Mouse (Mus musculus) adrenal gland, postnatal 25 days (tissue): Measurements from ENCODE around the gene Espn. TPM values are rescaled to one million over a fixed set of nuclear protein-coding genes. Genes with fewer than 3 reads are reported as not detected.

ENCODE experiments used
- DNase-seq: peaks from one replicate; pipeline ENCODE4 v3.0.0; 2021; ENCODE audit warnings: mixed read lengths
- total RNA-seq: library from RNA; stranded (reverse); gene quantifications from 2 replicates; pipeline ENCODE4 v1.2.3, GENCODE M21; 2021

Gene Espn
- total RNA-seq, 1 experiment from 2014 or later = 1.2 TPM

DNA sequence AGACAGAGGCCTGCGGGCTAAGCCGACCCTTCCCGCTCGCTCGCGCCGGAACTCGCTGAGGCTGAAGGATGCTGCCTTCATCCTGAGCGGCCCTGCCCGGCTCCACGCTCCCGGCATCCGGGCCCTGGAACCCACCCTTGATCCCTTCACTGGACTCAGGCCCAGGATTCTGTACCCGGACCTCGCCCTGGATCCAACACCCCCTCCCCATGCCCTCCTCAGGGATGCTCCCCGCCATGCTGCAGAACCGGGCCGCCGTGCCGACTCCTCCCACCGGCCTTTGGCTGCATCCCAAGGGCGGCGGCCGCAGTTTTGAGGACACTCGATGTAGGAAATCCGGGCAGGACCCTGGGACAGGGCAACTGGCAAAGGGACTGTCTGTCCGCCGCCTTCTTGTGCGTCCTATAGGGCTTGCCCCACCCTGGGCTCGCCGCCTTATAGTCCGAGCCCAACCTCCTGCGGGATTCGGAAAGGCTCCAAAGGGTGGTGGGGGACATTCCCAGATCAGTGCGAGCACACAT is 26.2 kb upstream of the Espn start:
- DNase-seq = peak; percentile 70

DNA sequence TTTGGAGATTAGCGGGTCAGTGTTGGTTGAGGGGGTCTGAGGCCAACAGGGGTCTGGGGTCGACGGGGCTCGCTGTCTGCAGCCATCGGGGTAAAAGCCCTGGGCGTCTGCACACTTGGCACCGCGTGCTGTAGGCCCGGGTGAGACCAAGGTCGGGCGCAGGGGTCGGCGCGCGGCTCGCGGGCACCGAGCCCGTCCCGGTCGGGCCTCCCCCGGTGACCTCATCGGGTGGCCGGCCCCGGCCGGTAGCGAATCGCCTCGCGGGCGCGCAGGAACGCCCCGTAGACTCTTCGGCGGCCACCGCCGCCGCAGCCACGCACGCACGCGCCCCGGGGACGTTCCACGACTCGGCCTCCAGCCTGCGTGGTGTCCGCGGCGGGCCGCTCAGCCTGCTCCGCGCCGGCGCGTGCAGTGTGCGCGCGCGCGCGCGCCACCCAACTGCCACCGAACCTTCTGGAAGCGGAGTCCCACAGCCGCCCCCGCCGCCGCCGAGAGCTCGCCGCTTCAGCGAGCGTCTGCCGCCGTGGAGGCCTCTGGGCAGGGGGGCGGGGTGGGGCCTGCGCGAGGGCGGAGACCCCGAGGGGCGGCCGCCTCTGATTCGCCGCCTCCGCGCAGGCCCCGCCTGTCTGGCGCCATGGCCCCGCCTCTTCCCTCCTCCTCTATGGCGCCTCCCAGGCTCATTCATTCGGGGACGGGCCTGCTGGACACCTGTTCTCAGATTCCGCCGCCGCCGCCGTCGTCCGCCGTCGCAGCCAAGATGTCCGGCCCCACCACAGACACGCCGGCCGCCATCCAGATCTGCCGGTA is 25.6 kb upstream of the Espn start, which contains the start of gene Acot7:
Acot7 (plus strand) TSS at position 598 of the 807 bp plus-strand sequence.
- peak; percentile 94 for DNase-seq

DNA sequence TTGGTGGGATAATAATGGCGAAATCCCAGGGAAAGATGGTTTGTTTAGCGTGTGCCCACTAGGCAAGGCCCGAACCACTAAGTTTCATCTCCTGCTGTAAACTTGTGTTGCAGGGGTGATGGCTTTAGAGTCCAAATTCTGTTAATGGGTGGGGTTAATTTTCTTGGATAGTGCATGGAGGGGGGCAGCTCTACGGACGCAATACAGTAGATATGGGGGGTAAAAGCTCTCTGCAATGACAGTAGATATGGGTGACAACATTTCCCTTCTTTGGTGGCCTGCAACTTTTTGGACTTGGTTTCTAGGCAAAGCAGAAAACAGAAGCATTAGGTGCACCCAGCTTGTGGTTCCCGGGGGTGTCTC is 25.0 kb upstream of the Espn start:
- no peak for DNase-seq

DNA sequence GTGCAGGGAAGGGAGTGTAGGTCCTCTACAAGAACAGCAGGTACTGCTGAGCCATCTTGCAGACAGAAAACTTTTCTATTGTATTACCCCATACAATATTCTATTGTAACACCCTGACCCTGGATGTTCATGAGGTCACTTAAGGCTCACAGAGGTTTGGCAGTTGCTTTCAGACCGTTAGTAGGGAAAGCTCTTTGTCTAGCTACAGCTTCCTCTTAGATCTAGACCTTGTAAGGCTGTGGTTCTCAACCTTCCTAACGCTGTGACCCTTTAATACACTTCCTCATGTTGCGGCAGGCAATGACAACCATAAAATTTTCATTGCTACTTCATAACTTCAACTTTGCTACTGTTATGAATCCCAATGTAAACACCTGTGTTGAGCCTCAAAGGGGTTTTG is 24.5 kb upstream of the Espn start:
- no peak for DNase-seq

DNA sequence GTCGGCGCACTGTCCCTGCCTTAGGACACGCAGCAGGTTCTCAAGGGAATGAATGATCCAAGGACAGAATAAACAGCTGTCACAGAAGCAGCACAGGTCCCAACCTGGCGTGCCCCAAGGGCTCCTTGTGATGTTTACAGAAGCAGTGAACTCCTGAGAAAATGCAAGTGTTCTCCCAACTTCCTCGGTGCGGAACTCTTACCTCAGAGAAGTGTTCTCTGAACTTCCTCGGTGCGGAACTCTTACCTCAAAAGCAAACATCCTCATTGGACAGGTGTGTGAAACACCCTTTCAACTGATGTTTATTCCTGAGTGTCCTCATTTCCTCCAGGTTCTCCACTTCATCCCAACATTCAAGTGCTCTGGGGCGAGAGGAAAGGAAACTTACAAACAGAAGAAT is 21.8 kb upstream of the Espn start:
- DNase-seq = no peak

DNA sequence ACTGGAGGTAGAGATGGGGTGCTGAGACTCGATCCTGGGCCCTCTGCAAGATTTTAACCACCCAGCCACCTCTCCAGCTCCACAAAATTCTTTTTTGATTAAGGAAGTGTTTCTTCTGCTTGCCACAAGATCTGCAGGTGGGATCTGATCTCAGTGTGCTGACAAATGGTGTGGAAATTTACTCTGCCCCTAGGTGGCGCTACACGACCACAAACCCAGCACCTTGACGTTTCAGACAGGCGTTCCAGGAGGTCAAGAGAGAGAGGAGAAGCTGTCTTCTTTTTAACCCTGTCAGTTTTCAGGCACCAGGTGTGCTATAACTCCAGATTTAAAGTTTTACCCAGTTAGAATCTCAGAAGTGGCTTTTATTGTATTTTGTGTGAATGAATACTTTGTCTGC is 20.9 kb upstream of the Espn start:
- DNase-seq = peak; percentile 79

DNA sequence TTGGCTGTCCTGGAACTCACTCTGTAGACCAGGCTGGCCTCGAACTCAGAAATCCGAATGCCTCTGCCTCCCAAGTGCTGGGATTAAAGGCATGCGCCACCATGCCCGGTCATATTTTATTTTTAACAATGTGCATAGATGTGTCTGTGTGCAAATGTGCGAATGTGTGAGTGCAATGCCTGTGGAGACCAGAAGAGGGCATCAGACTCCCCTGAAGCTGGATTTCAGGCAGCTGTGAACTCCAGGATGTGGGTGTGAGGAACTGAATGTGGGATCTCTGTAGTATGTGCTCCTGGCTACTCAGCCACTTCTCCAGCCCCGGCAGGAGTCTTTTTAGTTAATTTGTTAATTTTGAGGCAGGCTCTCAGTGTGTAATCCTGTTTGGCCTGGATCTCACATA is 19.4 kb upstream of the Espn start:
- DNase-seq = no peak

DNA sequence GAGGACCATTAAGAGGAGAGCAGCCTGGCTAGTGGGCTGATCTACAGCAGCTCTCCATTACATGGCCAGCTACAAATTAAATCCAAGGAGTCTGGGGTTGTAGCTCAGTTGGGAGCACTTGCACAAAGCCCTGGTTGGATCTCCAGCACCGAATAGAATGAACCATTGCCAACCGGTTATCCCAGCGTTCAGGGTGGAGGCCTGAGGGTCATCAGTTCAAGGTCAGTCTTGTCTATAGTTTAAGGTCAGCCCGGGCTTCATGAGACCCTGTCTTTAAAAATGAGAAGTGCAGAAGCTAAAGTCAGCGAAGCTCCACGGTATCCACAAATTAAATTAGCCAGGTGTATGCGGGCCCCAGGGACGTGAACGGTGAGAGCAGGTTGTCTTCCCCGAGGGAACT is 18.1 kb upstream of the Espn start:
- no peak for DNase-seq

DNA sequence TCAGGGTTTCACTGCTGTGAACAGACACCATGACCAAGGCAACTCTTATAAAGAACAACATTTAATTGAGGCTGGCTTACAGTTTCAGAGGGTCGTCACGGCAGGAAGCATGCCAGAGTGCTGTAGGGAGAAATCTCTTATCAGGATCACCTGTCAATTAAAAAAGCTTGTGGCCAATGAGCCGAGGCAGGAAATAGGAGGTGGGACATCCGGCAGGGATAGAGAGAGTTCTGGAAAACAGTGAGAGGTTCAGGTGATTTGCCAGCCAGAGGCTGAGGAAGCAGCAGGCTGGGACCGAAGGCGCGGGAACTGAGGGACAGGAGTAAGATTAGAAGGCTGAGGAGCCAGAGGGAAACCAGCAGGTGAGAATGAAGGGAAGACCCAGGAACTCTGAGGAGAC is 16.9 kb upstream of the Espn start:
- DNase-seq = no peak

DNA sequence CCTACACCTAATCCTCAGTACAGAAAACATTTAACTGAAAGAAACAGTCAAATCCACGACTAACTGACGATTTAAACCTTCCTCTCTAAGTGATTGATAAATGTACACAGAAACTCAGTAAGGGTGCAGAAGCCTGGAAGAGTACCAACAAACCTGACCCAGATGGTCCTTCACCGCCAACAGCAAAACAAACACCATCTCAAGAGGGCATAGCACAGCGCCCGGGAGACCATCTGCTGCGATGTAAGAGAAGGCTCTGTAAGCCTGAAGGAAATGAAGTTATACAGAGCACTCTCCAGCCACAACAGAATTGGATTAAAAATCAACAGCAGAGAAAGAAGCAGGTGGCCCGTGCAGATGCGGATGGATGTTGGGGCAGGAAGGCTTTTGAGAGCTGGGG is 15.9 kb upstream of the Espn start:
- DNase-seq = no peak

DNA sequence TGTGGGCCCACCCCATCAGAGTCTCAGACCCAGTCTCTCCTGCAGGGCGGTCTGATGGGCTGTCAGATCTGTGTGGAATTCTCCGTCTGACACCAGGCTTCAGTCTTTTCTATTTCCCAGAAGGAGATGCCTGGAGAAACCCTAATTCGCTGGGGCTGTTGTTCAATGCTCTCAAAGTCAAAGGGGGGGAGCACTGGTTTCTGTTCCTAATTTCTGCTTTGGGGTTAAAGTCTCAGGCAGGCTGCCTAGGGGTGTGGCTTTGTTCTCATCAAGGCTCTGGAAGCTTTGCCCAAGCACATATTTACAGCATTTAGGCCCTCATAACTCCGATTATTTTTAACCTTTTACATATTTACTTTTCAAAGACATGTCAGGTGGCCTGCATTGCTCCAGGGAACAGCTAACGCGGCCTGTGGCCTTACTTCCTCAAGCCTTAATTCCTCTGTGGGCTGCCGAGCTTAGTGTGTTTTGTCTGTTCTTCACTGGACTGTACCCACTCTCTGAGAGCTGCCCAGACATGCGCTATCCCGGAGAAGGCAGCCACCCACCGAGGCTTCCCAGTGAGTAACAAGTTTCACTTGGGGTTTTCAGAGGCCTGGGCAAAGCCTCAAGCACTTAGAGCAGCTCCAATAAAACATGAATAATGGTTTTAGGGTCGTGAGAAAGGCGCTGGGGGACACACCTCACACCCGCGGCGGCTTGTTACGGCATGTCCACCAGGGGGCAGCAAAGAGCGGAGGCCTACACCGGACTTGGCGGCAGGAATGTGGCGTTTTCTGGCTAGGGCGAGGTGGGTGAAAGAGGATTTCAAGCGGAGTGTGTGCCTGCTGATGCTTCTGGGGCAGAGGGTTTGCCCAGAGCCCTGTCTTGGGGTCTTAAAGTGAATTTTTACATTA is 13.1 kb upstream of the Espn start:
- DNase-seq = peak; percentile 79

DNA sequence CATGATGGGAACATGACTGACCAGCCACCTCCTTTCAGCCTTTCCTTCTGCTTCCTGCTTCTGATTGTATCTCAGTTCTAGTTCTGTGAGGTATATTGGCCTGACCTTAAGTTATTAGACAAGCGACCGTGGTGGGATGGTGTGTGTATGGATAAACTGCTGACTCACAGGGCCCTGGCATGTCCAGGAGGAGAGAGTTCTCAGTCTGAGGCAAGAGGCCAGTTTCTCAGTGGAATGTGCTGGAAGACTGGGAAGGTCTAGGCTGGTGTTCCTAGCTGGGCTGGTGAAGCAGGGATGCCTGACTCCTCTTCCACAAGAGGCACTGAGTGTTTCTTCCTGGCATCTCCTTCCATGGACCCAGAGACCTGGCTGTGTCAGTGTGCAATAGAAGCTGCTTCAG is 10.6 kb upstream of the Espn start:
- no peak for DNase-seq

DNA sequence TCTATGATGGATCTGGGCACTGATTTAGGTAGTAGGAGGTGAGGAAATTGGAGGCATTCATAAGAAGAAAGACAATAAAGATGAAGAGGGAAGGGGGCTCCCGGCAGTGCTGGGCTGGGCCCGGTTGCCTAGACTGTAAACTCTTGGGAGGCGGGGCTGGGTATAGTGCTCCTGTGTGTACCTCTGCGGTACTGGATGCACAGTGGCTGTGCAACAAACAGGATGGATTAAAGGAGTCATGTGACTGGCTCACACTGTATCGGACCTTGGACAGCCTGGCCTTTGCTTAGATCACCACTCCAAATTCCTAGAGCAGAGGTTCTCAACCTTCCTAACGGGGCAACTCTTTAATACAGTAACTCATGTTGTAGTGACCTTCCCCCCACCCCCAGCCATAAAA is 9.4 kb upstream of the Espn start:
- DNase-seq = no peak

DNA sequence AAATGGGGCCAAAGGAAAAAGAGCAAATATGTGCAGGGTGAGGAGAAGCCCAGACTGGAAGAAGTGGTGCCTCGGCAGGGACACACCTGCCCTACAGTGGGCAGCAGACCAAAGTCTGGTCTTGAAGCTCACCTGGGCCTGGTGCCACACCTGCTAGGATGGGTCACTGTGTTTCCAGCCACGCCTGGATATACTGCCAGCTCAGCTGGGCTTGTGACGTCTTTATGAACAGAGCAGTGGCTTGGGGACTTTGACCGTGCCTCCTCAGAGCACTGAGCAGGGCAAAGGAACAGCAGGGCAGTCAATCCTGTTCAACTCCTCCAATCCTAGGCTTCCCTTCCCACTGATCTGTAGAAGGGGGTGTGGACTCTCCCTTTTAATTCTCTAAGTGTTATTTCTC is 8.6 kb upstream of the Espn start:
- no peak for DNase-seq

DNA sequence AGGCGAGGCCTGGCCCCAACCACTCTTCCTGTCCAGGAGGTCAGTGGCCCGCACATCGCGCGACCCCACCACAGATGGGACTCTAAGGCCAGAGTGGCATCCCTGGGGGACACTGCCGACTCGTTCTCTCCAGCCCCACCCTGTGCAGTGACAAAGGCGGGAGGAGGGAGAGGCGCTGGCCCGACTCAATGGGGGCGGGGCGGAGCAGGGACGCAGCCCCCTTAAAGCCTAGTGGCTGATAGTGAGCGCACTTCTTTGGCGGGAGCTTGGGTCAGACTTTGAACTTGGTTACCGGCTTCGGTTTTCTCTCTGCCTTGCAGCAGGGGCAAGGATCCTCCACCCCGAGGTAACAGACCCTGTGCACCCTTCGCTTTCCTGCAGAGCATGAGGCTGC is 7.1 kb upstream of the Espn start:
- no peak for DNase-seq

DNA sequence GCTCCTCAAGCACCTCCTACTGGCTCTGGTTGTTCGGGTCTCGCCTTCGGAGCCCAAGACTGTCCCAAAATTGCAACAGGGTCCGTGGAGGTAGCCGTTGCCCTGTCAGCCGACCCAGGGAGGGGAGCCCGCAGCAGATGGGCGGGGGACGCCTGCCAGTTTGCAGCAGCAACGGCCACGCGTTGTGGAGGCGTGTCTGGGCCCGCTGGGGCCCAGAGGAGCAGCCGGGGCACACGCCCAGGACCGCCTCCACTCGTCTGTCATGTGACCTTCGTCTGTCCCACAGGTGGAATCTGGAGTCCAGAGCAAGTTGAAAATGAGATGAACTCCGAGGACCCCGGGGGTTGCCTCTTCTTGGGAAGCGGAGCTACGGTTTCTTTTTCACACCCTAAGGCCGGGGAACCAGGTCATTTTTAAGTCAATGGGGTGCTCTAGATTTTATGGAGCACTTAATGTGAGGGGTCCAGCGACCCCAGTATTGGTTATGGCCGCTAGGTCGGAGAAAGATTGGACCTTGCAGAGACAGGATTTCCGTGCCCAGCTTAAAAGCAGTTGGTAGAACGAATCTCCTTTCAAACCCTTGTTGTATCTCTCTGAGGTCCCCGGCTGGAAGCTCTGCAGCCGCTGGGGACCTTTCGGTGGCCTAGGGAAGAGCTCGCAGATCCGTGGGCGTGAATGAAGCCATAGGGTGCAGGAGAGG is 6.6 kb upstream of the Espn start, which contains the start of gene Hes2:
Hes2 (plus strand) TSS at position 283 of the 700 bp plus-strand sequence.
- no peak for DNase-seq

DNA sequence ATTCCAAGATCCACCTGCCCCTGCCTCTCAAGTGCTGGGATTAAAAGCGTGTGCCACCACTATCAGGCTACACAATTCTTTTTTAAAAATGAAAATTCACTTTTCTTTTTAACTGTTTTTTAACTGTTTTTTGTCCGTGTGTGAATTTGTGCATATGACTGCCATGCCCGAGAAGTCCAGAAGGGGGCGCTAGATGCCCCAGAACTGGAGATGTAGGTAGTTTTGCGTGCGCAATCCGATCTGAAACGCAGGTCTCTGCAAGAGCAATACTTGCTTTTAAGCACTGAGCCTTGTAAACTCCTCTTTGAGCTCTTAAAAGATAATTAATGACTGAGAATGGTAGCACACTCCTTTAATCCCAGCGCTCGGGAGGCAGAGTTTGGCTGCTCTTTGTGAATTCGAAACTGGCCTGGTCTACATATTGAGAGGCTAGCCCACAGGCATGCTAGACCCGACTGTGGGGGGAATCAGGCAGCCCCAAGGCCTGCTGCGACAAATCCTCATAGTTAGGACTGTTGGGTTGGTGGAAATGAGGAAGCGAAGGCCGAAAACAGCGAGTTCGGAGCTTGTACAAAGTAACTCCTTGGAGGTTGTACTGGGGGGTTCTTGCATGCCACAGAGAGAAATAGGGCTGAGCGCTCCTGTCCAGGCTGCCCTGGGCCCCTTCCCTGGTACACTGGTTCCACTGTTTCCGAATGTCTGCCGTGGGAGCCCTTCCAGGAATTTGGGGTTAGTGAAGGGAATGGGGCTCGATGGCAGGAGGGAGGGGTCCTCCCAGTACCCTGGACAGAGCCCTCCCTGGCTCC is 5.8 kb upstream of the Espn start:
- no peak for DNase-seq

DNA sequence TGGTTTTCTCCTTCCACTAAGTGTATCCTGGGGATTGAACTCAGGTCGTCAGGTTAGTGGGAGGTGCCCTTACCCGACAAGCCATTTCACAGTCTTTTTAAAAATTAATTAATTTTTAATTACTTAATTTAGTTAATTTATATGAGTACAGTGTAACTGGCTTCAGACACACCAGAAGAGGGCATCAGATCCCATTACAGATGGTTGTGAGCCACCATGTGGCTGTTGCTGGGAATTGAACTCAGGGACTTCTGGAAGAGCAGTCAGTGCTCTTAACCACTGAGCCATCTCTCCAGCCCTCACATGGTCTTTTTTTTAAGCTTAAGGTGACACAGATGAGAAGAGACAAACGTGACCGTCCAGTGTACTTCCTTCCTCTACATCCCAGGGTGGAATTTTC is 2.8 kb upstream of the Espn start:
- no peak for DNase-seq

DNA sequence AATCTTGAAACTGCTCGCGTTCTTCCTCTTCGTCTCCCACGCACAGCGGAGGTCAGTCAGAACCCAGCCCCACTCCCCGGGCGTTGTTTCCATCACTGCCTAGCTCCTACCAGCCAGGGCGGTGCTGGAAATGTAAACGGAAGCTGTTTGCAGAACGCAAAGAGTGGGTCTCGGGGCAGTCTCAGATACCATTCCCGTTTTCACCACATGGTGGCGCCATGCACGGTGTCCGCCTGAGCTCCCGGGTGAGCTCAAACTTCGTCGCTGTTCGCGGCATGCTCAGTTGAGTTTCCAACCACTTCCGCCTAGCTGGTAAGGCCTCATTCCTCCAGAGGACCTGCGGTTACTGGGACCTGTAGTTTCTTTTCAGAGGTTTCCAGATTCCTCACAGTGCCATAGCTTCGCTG is 1.6 kb upstream of the Espn start:
- peak; percentile 83 for DNase-seq

DNA sequence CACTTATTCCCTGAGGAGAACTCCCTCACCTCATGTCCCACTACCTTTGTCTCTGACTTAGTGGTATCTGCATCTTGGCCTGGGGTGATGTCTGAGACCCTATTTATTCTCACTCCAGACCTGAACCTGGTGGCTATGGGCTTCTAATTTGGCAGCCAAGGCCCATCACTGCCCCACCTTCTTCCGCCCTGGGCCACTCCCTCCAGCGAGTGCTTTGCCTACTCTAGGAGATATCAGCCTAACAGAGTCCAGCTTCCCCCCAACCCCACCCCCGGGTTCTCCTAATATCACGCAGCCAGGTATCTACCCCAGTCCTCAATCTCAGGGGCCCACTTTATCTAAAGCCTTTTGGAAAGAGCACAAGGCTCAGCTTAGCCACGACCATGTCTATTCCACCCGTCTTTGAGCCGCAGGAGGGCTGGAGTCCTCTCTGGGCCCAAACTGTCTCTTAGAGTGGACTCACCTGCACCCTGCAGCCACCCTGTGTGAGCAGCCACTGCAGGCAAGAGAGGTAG is 663 bp downstream of the Espn start:
- DNase-seq = no peak

DNA sequence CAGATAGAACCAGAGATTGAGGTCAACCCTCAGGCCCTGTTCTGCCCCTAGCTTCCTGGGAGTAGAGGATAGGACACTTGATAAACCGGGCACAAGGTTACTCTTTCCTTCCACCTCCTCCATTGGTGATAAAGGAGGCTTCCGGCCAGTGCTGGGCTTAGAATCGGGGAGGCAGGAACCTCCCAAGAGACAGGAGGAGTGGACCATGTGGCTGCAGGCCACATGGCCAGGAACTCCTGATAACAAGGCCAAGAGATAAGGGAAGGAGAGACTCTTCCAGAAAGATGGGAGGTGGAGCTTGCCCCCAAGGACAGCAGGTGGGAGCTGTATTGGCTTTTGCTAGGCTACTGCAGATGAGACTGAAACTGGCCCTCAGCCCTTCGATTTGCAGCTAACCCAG is 1.6 kb downstream of the Espn start:
- DNase-seq = no peak
